ENCODE assay signal across 9 mouse cellular contexts in genomic region chr11:87749192-87750042, GRCm38 (mm10). TPM values are rescaled to one million over a fixed set of nuclear protein-coding genes. Genes with fewer than 3 reads are reported as not detected.
DNase-seq lines count a peak whose midpoint lies in the region; ATAC-seq and TF ChIP-seq lines count a peak whose summit lies in the region.
"Had no signal": no experiment of that assay in that cellular context is flagged by ENCODE, and none has a peak within 500 bp of the region (broad histone marks: within the 10 kb centered on the region; RNA-seq: fewer than 3 reads in every experiment).

No protein-coding gene starts in this region.

- no peak for DNase-seq in layer of hippocampus, adult 2 months (ENCODE audit: low spot score in 2 of 2)
- DNase-seq in layer of hippocampus, adult 9-10 months (ENCODE audit: low spot score), result no peak
- DNase-seq in T-cell, adult 2 months (ENCODE audit: low spot score), result peak; percentile 97
- DNase-seq in heart, adult 2 months, result peak; percentile 51 to 87
- DNase-seq in kidney, postnatal 36 days, result peak; percentile 30 to 50
- DNase-seq in thymus, postnatal 25 days, result peak; percentile 93

- no peak overlapping the region for H3K9ac ChIP-seq in heart, adult 2 months (ENCODE audit: low read depth, low read length)
- H3K9ac ChIP-seq: embryonic facial prominence, embryonic 13.5 days had no signal

- peak overlapping the region; percentile 61; the same call in 1 of the 2 replicates for H3K27ac ChIP-seq in layer of hippocampus, adult 2 months
- peak overlapping the region; percentile 31; the same call in 1 of the 2 replicates for H3K27ac ChIP-seq in heart, adult 2 months
- H3K27ac ChIP-seq: embryonic facial prominence, embryonic 13.5 days had no signal

- TF ChIP-seq CTCF in layer of hippocampus, adult 2 months (conservative IDR thresholded peaks at IDR 0.05), result no peak
- no peak for TF ChIP-seq CTCF in heart, adult 2 months (IDR thresholded peaks at IDR 0.05)

- H3K4me3 ChIP-seq in layer of hippocampus, adult 2 months, result no peak overlapping the region
- no peak overlapping the region for H3K4me3 ChIP-seq in heart, adult 2 months
- peak overlapping the region; percentile 93 for H3K4me3 ChIP-seq in megakaryocyte, embryonic 14.5 days (replicated peaks)
- H3K4me3 ChIP-seq: embryonic facial prominence, embryonic 13.5 days had no signal

- intact Hi-C loops in heart, adult 2 months (cut with DNase I), result no loop called here

- no peak for TF ChIP-seq EP300 in heart, adult 2 months (IDR thresholded peaks at IDR 0.05; ENCODE audit: insufficient read depth, low read depth, low read length)

- H3K9me3 ChIP-seq in megakaryocyte, embryonic 14.5 days, result no peaks in the 10 kb centered on the region
- H3K9me3 ChIP-seq: embryonic facial prominence, embryonic 13.5 days had no signal

- no peaks in the 10 kb centered on the region for H3K79me2 ChIP-seq in heart, adult 2 months (replicated peaks; ENCODE audit: control insufficient read depth, insufficient read depth, low read length)

- WGBS in heart, adult 2 months, result 52% methylated on average over 18 of the region's 18 CpGs

- no peaks in the 10 kb centered on the region for H3K36me3 ChIP-seq in heart, adult 2 months (ENCODE audit: control insufficient read depth, insufficient read depth, low read length)
- H3K36me3 ChIP-seq in megakaryocyte, embryonic 14.5 days (replicated peaks; ENCODE audit: low read length), result peaks cover 22% of the 10 kb centered on the region

- H3K27me3 ChIP-seq in heart, adult 2 months (ENCODE audit: control insufficient read depth, insufficient read depth, low read length), result no peaks in the 10 kb centered on the region
- no peaks in the 10 kb centered on the region for H3K27me3 ChIP-seq in megakaryocyte, embryonic 14.5 days (replicated peaks)
- H3K27me3 ChIP-seq: embryonic facial prominence, embryonic 13.5 days had no signal

- ATAC-seq in cerebellum, adult (ENCODE audit: insufficient number of reproducible peaks, low FRiP score, low TSS enrichment), result no peak

- H3K4me1 ChIP-seq in heart, adult 2 months (ENCODE audit: control insufficient read depth, insufficient read depth, low read length), result no peaks in the 10 kb centered on the region
- peaks cover 96% of the 10 kb centered on the region for H3K4me1 ChIP-seq in megakaryocyte, embryonic 14.5 days

- peak; percentile 40; the same call in 1 of the 2 replicates for TF ChIP-seq POLR2A in heart, adult 2 months (IDR thresholded peaks at IDR 0.05; ENCODE audit: insufficient read depth, low read depth, low read length)

RNA-seq across cellular contexts. Expression of gene Tspoap1, which starts 10.9 kb away (rescaled TPM):
- 100 to 1,000 TPM; 155 to 175 TPM for total RNA-seq in layer of hippocampus, adult 2 months (2021)
- total RNA-seq in heart, adult 2 months (2021), result not detected
- 0.09 and 0.66 TPM in 2 replicates for polyA plus RNA-seq in heart, adult 2 months (2012; rRNA removed)
- polyA plus RNA-seq in megakaryocyte, embryonic 14.5 days (2012; ENCODE audit: insufficient read depth, low replicate concordance), result 12.9 and 13.9 TPM in 2 replicates

RNA-seq across cellular contexts. Expression of gene Supt4a, which starts 12.1 kb away (rescaled TPM):
- 10 to 100 TPM; 72.1 to 72.8 TPM for total RNA-seq in layer of hippocampus, adult 2 months (2021)
- 10 to 100 TPM; 41.4 to 44.6 TPM for total RNA-seq in heart, adult 2 months (2021)
- 47.5 and 80.4 TPM in 2 replicates for polyA plus RNA-seq in heart, adult 2 months (2012; rRNA removed)
- 5.6 and 15.5 TPM in 2 replicates for polyA plus RNA-seq in megakaryocyte, embryonic 14.5 days (2012; ENCODE audit: insufficient read depth, low replicate concordance)

RNA-seq across cellular contexts. Expression of gene Mpo, which starts 44.0 kb away (rescaled TPM):
- total RNA-seq in layer of hippocampus, adult 2 months (2021), result not detected
- not detected for total RNA-seq in heart, adult 2 months (2021)
- polyA plus RNA-seq in heart, adult 2 months (2012; rRNA removed), result 0.10 TPM in 1 of 2 replicates, not detected in the other
- polyA plus RNA-seq in megakaryocyte, embryonic 14.5 days (2012; ENCODE audit: insufficient read depth, low replicate concordance), result 30.8 and 297 TPM in 2 replicates

Comparison
In these comparisons a context has a peak if more than half of its experiments do, and no peak if none do; other contexts are left out.
1. DNase-seq: peak in T-cell, adult 2 months (single experiment), heart, adult 2 months (2 of 2), kidney, postnatal 36 days (2 of 2) and thymus, postnatal 25 days (single experiment); none in layer of hippocampus, adult 2 months (0 of 2) and layer of hippocampus, adult 9-10 months (single experiment).
2. RNA of gene Tspoap1, which starts 10.9 kb away (total RNA-seq): 155 to 175 TPM in layer of hippocampus, adult 2 months; not detected in heart, adult 2 months; every median in the first group is over 100 times any median in the second.